Mouse (Mus musculus): ENCODE data around the gene Abtb2. TPM values are rescaled to one million over a fixed set of nuclear protein-coding genes. Genes with fewer than 3 reads are reported as not detected.
A peak's percentile ranks its signal among the peaks of the same experiment; 100 is the strongest.

Abtb2 gene
- total RNA-seq, 2 experiments from 2014 or later: 21.1 to 27.6 TPM

DNA sequence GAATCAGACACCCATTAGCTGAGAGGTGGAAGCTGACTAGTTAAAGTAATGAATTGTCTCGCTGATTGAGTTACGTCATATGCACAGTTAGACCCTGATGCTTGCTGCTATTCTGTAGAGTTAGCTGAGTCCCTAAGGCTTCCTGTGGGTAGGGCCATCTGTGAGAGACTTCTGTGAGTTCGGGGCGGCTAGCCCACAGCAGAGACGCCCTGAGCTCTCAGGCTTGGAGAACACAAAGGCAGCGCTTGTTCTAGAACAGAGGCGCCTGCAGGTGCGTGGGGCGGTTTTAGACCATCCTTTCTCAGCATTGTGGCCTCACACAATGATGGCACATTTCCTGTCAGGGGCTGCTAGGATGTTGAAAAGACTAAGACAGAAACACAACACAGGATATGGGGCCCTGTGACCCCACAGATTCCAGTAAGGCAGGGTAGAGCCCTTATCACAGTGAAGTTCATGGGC lies 116.2 kb downstream of the Abtb2 start:
- DNase-seq: no peak
- intact Hi-C loops (cut with DNase I): no loop called here

DNA sequence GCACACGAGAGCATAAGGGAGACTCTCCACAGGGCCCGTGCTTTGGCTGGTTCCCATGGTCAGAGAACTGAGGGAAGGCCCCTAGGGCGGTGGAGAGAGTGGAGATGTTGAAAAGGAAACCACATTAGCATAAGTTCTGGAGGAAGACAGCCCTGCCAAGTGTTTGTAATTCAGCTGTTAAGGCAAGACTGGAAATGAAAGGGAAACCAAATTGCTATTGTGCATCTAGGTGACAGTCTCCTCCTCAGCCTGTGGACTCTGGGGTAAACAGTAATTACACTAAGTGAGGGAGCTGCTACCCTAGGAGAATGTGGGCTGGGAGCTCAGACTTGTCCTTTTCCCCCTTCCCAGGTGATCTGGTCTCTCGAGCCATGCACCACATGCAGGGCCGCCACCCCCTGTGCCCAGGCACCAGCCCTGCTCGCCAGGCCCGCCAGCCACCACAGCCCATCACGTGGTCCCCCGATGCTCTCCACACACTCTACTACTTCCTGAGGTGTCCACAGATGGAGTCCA lies 116.9 kb downstream of the Abtb2 start:
- intact Hi-C loops (cut with DNase I): no loop called here
- peak in 1 of 2 experiments; percentile 31 for DNase-seq

DNA sequence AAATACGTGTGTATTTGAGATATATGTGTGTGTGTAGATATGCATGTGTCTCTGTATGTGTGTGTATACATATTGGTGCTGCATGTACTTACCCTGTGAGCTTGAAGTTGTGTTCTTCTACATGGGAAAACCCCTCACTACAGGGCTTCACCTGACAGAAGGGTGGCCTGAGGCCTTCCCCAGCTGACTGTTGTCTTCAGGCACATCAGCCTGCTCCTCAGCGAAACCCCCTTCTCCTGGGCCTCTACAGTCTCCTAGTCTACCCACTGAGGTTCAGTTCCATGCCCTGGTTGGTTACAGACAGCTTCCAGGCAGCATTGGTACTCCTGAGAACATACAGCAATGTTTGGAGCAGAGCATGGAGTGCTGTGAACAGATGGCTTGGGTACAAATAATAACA lies 118.3 kb downstream of the Abtb2 start:
- intact Hi-C loops (cut with DNase I): no loop called here
- DNase-seq: no peak

DNA sequence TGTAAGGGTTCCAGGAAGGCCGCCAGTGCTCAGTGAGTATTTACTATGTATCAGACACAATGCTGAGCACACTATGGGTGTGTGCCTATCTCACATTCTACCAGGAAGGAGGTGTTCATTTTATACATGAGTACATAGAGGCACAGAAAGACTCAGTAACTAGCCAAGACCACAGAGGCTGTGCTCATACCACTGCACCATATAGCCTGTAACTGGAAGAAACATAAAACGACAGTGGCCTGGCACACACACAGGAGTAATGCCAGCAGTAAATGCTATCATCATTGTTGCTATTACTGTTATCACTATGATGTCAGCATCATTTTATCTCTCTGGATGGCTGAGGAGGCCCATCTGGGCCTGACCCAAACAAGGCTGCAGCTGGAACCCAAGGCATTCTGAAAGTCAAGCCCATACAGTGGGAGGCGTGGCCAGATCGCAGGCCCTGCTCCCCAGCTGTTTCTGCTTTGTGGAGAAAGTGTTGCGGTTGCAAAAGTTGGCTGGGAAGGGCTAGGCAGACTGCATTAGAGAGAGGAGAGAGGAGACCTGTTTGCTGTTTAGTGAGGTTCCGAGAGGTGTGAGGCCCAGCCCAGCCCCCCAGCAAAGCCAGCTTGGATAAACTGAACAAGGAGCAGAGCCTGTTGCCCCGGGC lies 118.9 kb downstream of the Abtb2 start:
- intact Hi-C loops (cut with DNase I): loop anchor here (5.0 kb wide), 1 partner anchor 108 kb away; no protein-coding TSS in a partner anchor
- peak; percentile 51 to 58 for DNase-seq

DNA sequence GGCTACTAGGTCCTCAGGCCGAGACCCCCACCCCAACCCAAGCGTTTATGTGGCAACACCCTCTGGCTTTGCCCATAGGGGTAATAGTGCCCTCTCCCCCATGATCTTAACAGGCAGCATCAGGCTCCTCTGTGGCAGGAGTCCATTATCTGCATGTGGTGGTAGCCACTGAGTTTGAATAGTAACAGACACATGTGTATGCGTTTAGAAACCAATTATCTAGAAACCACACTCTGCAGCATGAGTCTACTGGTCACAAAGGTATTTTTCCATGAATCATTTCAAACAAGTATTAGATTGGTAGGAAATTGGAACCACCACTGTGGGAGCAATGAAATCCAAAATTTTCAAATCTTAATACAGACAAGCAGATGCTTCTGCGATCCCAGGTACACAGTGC lies 119.5 kb downstream of the Abtb2 start:
- intact Hi-C loops (cut with DNase I): loop anchor here (5.0 kb wide), 1 partner anchor 108 kb away; no protein-coding TSS in a partner anchor
- DNase-seq: no peak

DNA sequence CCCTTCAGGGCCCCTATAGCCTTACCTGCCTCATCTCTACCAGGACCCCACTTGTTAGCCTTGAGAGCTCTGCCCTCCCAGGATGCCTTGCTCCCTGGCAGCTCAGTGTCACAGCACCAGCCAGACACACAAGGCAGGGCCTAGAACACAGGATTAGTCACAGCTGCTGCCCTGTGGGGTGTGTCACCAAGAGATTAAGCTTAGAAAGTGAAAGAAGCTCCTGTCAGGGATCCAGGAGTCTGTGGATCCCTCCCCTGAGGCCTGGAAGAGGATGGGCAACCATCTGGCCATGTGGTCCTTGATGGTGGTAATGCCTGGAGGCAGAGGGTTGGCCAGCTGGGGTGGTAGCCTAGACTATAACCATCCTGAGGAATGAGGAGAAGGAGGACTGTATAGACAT lies 121.0 kb downstream of the Abtb2 start:
- DNase-seq: no peak
- intact Hi-C loops (cut with DNase I): loop anchor here (5.0 kb wide), 1 partner anchor 110 kb away; no protein-coding TSS in a partner anchor

DNA sequence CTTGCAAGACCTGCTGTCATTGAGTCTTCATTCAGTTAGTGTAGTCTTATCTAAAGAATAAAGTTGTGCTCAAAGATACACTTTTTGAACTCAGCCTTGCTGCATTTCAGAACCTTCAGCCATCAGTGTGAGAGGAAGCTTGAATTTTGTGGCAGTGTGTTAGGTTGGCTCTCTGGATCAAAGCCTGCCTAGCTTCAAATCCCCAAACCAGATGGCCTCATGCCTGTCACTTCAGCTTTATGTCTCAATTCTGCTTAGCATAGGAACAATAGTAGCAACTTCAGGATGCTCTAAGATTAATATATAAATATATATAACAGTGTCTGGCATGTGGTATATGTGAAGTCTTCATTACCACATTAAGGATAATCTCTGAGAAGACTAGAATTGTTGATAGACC lies 121.8 kb downstream of the Abtb2 start:
- no peak for DNase-seq
- intact Hi-C loops (cut with DNase I): loop anchor here (5.0 kb wide), 1 partner anchor 111 kb away; no protein-coding TSS in a partner anchor

DNA sequence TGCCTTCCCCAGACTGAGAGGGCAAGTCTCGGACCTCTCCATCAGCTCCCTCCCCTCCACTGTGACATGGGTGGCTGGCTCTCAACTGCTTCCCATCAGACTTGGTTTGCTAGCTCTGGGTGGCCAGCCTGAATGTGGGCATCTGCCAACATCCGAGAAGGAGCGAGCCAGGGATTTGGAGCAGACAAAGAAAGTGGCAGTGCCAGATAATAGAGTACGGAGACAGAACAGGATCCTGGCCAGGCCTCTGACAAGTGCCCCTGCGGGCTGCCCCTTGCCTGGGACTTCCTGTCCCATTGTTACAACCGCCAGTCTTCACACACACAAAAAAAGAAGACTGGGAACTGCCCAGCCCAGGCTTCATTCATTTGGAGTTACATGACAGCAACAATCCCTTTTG lies 124.3 kb downstream of the Abtb2 start:
- peak; percentile 69 to 81 for DNase-seq
- intact Hi-C loops (cut with DNase I): no loop called here

DNA sequence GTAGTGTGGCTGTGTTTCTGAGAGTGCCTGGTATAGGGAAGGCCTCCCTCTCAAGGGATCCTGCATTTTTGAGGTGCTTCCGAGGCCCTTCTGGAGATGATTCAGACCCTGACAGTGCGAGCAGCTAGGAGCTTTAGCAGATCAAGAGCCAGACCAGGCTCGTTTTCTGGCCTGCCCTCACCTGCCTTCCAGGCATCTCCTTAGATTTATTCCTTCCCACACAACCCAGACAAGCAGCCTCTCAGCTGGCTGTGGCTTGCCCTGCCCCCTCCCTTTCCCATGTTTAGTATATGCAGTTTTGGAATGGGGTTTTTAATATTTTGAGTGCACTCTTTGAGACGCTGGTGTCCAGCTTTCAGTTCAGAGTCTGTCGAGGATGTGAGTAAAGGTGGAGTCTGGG lies 124.7 kb downstream of the Abtb2 start:
- intact Hi-C loops (cut with DNase I): no loop called here
- DNase-seq: no peak

DNA sequence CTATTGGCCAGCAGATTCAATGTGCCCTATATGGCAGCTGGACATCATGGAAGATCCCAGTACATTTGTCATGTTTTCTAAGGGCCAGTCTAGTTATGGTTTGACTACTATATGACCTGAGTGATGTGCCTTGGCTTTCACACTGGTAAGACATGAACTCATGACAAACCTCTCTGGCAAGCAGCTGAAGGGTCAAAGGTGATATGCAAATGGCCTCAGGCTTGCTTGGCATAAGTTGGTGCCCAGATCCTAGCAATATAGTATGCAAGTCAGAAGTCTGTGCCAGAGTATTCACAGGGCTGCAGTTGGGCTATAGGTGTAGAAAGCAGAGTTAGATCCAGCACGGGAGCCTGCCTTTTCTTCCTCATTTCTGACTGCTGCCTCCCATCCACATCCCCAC lies 125.2 kb downstream of the Abtb2 start:
- DNase-seq: no peak
- intact Hi-C loops (cut with DNase I): no loop called here

DNA sequence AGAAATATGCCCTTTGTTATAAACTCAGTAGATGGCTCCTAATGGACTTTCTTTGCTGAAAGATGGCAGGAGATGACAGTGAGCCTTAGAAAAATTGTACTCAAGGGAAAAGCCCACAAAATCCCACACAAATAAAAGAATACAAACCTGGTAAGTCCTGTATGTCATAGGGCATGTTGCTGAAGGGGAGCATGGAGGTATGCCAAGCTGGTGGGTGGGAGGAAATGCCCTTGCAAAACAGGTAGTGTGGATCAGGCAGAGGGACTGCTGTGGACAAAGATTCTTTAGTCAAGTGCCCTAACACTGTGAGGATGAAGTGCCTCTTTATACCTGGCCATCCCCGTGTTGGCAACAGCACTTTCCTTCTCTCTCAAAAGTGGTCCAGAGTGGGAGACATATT lies 126.7 kb downstream of the Abtb2 start:
- no peak for DNase-seq
- intact Hi-C loops (cut with DNase I): no loop called here

DNA sequence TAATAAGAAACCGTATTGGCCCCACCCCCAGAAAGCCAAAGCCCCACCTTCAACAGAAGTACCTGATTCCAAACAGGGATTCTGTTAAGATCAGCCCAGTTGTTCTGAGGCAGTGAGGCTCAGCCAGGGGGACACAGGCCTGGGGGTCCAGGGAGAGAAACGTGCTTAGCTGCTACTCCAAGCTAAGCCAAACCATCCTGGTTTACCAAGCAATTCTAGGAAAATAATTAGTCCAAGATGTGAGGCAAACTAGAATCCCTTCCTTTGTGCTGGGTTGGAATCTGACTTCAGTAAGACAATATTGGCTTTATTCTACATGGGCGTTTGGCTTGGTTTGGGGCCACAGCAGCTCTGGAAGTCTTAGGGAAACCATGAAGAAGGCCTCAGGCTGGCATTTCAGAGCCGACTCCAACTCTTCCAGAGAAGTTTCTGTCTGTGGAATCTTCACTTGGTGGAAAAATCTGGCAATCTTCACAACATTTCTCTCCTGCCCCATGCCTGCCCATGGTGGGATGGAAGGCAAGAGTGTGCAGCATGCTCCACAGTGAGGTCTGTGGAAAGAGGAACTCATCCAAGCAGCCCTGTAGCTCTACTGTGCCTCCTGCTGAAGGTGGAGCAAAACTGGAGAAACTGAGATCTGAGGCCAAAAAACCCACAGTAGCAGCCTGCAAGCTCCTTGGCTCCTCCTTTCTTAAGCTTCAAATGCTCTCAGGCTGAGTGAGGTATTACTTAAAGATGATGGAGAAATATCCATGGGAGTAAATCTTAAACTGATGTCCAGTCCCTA lies 128.9 kb downstream of the Abtb2 start:
- no peak for DNase-seq
- intact Hi-C loops (cut with DNase I): no loop called here

DNA sequence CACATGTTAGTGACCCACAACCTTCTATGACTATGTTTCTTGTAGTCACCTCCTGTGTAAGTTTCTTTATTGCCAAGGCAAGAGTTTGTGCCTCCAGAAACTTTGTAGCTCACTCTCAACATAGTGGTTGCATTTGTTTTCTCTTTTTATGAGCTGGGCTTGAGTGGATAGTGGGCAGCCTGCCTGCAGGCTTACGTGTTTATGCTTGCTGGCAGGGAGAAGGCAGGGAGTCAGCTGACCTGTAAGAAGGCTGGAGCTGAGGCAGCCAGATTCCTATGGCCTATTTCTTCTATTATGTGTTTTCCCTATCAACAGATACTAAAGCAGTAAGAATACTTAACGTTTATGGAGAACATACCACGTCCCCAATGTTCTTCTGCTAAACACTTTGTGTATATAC lies 130.1 kb downstream of the Abtb2 start:
- intact Hi-C loops (cut with DNase I): no loop called here

DNA sequence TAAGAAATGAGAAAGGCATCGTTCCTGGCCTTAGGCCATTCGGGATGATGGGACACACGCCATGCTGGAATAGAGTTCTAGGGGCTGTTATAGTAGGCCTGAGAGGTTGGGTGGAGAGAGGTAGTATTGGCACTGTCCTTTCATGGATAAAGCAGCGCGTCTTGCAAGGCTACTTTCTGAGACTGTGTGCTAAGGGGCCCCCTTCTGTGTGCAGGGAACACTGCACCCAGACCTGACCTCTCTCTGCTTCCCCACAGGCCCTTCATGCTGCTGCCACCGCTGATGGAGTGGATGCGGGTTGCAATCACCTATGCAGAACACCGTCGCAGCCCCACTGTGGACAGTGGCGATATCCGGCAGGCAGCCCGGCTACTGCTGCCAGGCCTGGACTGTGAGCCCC lies 134.4 kb downstream of the Abtb2 start:
- DNase-seq: no peak
- intact Hi-C loops (cut with DNase I): loop anchor here (5.0 kb wide), 1 partner anchor 133 kb away; the partner anchor contains the start of gene Abtb2

More for the DNA sequence above, 130.1 kb downstream of the Abtb2 start:
- peak; percentile 40 to 68 for DNase-seq

DNA sequence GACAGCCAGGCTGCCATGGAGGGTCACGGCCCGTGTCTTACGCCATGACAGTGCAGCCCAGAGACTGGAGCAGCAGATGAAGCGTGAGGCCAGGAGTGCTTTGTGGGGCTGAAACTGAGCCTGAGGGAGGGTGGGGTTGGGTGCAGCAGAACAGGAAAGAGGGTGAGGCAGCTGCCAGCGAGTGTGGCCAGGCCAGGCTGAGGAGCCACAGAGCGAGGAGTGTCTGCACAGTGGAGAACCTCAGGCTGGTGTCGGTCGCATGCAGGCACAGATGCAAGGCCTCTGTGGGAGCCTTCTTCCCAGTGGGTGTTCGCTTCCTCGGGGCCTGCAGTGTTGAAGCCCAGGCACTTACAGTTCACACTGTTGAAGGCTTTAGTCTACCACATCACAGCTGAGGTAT lies 137.2 kb downstream of the Abtb2 start:
- intact Hi-C loops (cut with DNase I): loop anchor here (5.0 kb wide), 1 partner anchor 136 kb away; the partner anchor contains the start of gene Abtb2
- no peak for DNase-seq

DNA sequence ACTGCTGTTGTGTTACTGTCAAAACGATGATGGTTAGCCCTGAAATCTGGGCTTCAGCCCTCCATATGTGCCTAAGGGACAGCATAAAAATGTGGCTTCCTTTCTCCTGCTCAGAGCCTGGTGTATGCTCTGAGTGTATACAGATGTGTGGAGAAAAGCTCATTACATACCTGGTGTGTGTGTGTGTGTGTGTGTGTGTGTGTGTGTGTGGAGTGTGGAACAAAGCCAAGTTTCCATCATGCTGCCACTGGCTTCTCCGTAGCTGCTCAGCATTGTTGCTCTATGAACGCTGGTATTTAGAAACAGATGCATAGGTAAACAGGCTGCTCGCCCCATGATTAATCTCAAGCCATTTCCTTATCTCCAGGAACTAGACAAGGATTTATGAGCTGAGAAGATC lies 137.8 kb downstream of the Abtb2 start:
- intact Hi-C loops (cut with DNase I): loop anchor here (5.0 kb wide), 1 partner anchor 137 kb away; the partner anchor contains the start of gene Abtb2
- DNase-seq: no peak

DNA sequence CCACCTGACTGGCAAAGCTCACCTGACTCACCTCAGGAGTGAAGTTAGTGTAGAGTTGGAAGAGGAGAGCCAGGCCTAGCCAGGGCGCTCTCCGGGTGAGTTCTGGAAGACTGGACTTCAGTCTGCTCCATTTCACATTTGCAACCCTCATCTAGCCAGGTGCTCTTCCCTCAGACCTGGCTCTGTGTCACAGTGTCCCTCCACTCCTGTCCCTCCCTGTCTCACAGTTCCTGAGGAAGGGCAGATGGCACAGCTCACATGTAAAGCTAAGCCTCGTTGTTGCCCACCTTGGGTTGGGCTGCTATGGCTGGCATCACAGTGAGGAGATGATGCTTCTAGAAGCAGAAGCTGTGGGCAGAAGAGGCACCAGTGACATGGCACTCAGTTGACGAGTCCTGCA lies 139.7 kb downstream of the Abtb2 start:
- no peak for DNase-seq
- intact Hi-C loops (cut with DNase I): no loop called here

DNA sequence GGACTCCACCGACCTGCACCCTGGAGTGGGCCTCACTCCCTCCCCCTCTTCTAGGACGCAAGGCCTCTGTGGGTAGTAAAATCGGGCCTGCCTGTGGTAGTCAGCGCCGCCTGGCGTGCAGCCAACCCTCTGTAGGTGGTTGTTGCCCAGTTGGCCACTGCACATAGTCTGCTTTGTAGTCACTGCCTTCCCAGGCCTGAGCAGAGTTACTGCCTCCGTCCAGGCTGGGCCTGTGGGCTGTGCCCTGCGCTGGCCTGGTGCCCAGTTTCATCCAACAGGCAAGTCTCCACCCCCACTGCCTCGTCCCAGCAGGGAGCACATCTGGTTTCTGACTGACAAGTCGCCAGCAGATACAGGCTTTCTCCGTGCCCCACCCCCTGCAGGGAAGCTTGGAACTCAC lies 140.1 kb downstream of the Abtb2 start:
- DNase-seq: peak; percentile 82 to 84
- intact Hi-C loops (cut with DNase I): no loop called here

DNA sequence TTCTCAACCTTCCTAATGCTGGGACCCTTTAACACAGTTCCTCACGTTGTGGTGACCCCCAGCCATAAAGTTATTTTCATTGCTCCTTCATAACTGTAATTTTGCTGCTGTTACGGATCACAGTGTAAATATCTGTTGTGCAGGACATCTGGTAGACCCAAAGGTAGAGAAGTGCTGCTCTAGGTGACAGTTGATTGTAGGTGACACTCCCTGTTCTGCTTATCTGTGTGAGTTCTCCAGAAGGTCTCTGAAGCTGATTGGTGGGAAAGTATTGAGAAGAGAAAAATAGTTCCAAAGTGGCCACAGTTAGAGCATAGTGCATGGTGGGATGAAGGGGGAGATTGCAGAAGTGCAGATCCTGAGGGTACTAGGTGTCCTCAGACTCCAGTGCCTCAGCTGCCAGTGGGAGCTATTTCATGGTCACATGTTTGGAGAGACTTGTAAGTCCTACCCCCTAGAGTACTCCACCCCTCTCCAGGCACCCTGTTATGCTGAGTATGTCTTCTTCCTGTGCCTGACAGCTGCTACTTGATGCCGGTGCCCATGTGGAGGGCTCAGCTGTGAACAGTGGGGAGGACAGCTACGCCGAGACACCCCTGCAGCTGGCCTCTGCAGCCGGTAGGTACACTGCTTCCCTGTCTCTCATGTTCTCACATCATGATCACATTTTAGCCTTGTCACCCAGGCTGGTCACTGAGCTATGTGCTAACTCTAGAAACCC lies 141.1 kb downstream of the Abtb2 start:
- intact Hi-C loops (cut with DNase I): no loop called here
- no peak for DNase-seq

DNA sequence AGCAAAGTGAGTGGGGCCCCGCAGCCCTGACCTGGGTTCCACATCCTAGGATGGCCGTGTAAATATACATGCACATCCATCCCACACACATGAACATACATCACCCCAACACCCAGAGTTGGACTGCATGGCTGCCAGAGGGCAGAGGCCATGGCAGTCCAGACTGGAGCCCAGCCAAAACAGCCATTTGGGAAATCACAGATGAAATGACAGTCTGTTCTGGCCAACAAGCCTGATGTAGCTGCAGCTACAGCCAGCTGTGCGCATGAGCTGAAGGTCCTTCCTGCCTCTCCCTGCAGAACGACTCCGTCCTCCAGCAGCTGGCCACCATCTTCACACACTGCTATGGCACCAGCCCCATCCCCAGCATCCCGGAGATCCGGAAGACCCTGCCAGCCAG lies 144.7 kb downstream of the Abtb2 start:
- intact Hi-C loops (cut with DNase I): no loop called here
- peak; percentile 21 to 35 for DNase-seq

DNA sequence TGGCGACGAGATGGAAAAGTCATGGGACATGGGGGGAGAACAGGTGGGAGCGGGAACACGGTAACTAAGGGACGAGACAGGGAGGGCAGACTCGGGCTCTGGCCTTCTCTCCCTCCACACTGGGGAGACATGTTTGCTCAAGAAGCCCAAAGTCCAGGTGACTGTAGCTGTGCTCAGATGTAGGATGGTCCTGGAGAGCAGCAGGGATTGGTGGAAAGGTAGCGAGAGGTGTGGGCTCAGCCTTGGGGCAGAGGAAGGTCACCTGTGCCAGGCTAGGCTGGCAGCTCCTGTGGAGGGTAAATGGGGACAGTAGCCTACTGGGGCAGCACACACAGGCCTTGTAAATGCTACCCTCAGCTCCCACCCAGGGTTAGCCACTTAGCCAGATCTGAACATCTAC lies 147.7 kb downstream of the Abtb2 start:
- intact Hi-C loops (cut with DNase I): no loop called here
- DNase-seq: no peak

Measured in heart, postnatal 10 days (tissue).